Mouse (Mus musculus) G1E (cell line): ENCODE data around the gene Togaram2. TPM values are rescaled to one million over a fixed set of nuclear protein-coding genes. Genes with fewer than 3 reads are reported as not detected.

Source experiments
- ATAC-seq: 2 replicates; pipeline ENCODE4 v1.8.0; 2016; ENCODE audit warnings: mild to moderate bottlenecking; ENCODE audit not compliant: insufficient number of reproducible peaks, poor library complexity, low FRiP score, severe bottlenecking; ENCODE audit errors: extremely low read depth
- DNase-seq: peaks from one replicate; pipeline ENCODE4 v3.0.0; 2012; ENCODE audit warnings: low spot score
- H3K27me3 ChIP-seq: 2 replicates; pipeline ENCODE4 v1.6.1; 2012; ENCODE audit warnings: mild to moderate bottlenecking, low read length, inconsistent platforms; ENCODE audit not compliant: insufficient read depth
- H3K36me3 ChIP-seq: replicated peaks from 2 replicates; pipeline ENCODE3; 2012; ENCODE audit warnings: mild to moderate bottlenecking, inconsistent platforms
- H3K4me1 ChIP-seq: 2 replicates; pipeline ENCODE4 v1.6.1; 2012; ENCODE audit warnings: low read depth, low read length, inconsistent platforms, mixed read lengths; ENCODE audit not compliant: insufficient read depth
- H3K4me3 ChIP-seq: 2 replicates; pipeline ENCODE4 v1.5.1; 2012; ENCODE audit warnings: low read depth, mild to moderate bottlenecking, inconsistent platforms, low read length, moderate library complexity, mixed read lengths
- H3K9me3 ChIP-seq: replicated peaks from 2 replicates; pipeline ENCODE4 v1.6.1; 2012; ENCODE audit warnings: inconsistent platforms
- CTCF ChIP-seq: IDR thresholded peaks from 2 replicates; pipeline ENCODE4 v1.5.1; 2012; ENCODE audit warnings: low read depth, low read length, inconsistent platforms, mixed read lengths
- GATA1 ChIP-seq: IDR thresholded peaks from 2 replicates; pipeline ENCODE4 v1.6.1; 2012; ENCODE audit warnings: borderline replicate concordance, low read length, inconsistent platforms, mixed read lengths
- GATA2 ChIP-seq: IDR thresholded peaks from 2 replicates; pipeline ENCODE4 v1.6.1; 2012; ENCODE audit warnings: low read depth, low read length, inconsistent platforms, borderline replicate concordance
- POLR2AphosphoS5 ChIP-seq: IDR thresholded peaks from 2 replicates; pipeline ENCODE4 v1.6.1; 2012; ENCODE audit warnings: low read depth, low read length, inconsistent platforms; ENCODE audit not compliant: insufficient replicate concordance
- TAL1 ChIP-seq: conservative IDR thresholded peaks from 2 replicates; pipeline ENCODE4 v1.6.1; 2012; ENCODE audit warnings: low read depth, low read length, inconsistent platforms, mixed read lengths
- polyA plus RNA-seq: library from polyadenylated mRNA; stranded (reverse); fragments of >175 nt; gene quantifications from 2 replicates; pipeline ENCODE4 v1.2.3, GENCODE M21; 2012
- total RNA-seq, 2 experiments: library from RNA; stranded (forward) in 1 of 2; stranded (reverse) in 1 of 2; fragments of 200-1000 nt in 1 of 2; fragments of >200 nt in 1 of 2; fragmentation: Nextera tagmentation in 1 of 2; gene quantifications; 2 replicates each; pipeline ENCODE4 v1.2.3; 2014 to 2017

The Togaram2 gene
- total and polyA plus RNA-seq, 3 experiments = 0.05 TPM; not detected in 2

GRCm38 (mm10) chr17:71660390-71660789, 12.7 kb upstream of the Togaram2 start:
- peaks cover 27% of the 10 kb centered on the region for H3K4me1 ChIP-seq
- H3K4me3 ChIP-seq = no peak overlapping the region
- DNase-seq (no peak), ATAC-seq (no peak)
- TF ChIP-seq GATA1 (no peak), CTCF (no peak), GATA2 (no peak), POLR2AphosphoS5 (no peak), TAL1 (no peak)
- no peaks in the 10 kb centered on the region for H3K9me3 ChIP-seq
- peaks cover 46% of the 10 kb centered on the region for H3K36me3 ChIP-seq
- peaks cover 3% of the 10 kb centered on the region; the same call in 1 of the 2 replicates for H3K27me3 ChIP-seq

DNA sequence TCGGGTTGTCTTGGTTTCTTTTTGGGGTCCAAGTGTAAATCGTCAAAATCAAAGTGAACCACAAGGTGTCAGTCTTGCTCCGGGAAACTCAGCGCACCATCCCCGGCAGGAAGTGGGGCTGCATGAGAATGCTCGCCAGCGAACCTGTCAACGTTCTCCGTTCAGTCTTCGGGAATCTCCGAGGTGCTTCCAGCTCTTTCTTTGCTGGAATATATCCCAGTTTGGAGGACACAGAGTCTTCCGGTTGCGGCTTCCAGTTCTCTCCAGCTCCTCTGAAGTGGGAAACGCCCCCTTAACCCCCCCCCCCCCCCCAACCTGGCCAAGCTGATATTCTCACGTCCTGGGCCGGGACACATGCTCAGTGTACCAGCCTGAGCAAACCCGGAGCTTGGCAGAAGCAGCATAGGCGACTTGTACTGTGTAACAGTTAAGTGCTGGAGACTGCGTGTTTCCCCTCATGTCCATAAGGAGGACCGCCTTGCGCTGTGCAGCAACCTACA, 10.3 kb upstream of the Togaram2 start:
- ATAC-seq (peak; percentile 51; the same call in 1 of the 2 replicates), DNase-seq (peak; percentile 52)
- H3K4me3 ChIP-seq = peak overlapping the region; percentile 62; the same call in 1 of the 2 replicates
- H3K9me3 ChIP-seq = no peaks in the 10 kb centered on the region
- peak; percentile 9; the same call in 1 of the 2 replicates for TF ChIP-seq CTCF
- no peak for TF ChIP-seq TAL1
- TF ChIP-seq GATA2 = no peak
- no peak for TF ChIP-seq POLR2AphosphoS5
- peaks cover 22% of the 10 kb centered on the region for H3K36me3 ChIP-seq
- peaks cover 3% of the 10 kb centered on the region for H3K27me3 ChIP-seq
- H3K4me1 ChIP-seq = peaks cover 27% of the 10 kb centered on the region

DNA sequence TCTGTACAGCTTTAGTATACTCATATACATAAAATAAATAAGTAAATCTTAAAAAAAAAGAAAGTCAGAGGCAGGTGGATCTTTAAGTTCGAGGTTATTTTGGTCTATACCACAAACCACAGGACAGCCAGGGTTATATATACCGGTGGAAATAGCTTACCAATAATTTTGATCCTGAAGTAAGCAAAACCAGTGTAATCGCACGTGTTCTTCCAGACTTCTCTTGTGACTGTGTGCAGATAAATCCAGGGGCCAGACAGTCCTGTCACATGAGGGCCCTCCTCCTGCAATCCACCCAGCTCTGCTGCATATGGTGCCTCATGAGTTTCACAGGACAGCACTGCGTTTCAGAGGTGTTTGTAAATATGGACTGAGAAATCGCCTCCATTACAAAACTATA, 9.6 kb upstream of the Togaram2 start:
- Histone ChIP-seq H3K9me3 (no peaks in the 10 kb centered on the region), H3K36me3 (peaks cover 17% of the 10 kb centered on the region), H3K4me3 (no peak overlapping the region), H3K27me3 (peaks cover 3% of the 10 kb centered on the region), H3K4me1 (peaks cover 27% of the 10 kb centered on the region)
- DNase-seq = no peak
- no peak for TF ChIP-seq CTCF
- no peak for TF ChIP-seq GATA1
- no peak for TF ChIP-seq TAL1
- TF ChIP-seq GATA2 = no peak
- no peak for TF ChIP-seq POLR2AphosphoS5
- ATAC-seq = no peak

GRCm38 (mm10) chr17:71664172-71664571, 8.9 kb upstream of the Togaram2 start:
- H3K4me1 ChIP-seq = peaks cover 27% of the 10 kb centered on the region
- H3K36me3 ChIP-seq = peaks cover 11% of the 10 kb centered on the region
- H3K9me3 ChIP-seq = no peaks in the 10 kb centered on the region
- no peak overlapping the region for H3K4me3 ChIP-seq
- TF ChIP-seq POLR2AphosphoS5 = no peak
- no peak for TF ChIP-seq GATA1
- no peak for TF ChIP-seq CTCF
- TF ChIP-seq TAL1 = no peak
- no peak for TF ChIP-seq GATA2
- ATAC-seq (no peak), DNase-seq (no peak)
- peaks cover 9% of the 10 kb centered on the region for H3K27me3 ChIP-seq

DNA sequence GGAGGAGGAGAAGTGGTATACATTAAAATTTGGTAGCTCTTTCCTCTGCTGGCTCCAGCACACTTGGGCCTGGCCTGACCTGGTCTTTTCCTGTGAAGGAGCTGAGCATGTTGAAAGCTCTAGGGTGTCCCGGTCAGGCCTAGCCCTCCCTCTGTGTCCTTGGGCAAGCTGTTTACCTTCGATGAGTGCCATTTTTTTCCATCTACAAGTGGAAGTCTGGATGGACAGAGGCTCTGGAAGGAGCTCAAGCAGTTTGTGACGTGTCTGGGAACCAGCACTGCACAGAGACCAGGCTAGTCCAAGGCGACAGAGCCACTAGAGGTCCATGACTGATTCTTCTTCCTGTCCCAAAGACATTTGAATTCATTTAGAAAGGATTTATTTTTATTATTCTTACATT, 7.9 kb upstream of the Togaram2 start:
- Histone ChIP-seq H3K4me1 (peaks cover 27% of the 10 kb centered on the region), H3K4me3 (no peak overlapping the region), H3K9me3 (no peaks in the 10 kb centered on the region), H3K27me3 (peaks cover 9% of the 10 kb centered on the region), H3K36me3 (peaks cover 2% of the 10 kb centered on the region)
- TF ChIP-seq GATA1 = no peak
- no peak for TF ChIP-seq CTCF
- no peak for TF ChIP-seq TAL1
- no peak for TF ChIP-seq POLR2AphosphoS5
- no peak for TF ChIP-seq GATA2
- DNase-seq (no peak), ATAC-seq (no peak)

DNA sequence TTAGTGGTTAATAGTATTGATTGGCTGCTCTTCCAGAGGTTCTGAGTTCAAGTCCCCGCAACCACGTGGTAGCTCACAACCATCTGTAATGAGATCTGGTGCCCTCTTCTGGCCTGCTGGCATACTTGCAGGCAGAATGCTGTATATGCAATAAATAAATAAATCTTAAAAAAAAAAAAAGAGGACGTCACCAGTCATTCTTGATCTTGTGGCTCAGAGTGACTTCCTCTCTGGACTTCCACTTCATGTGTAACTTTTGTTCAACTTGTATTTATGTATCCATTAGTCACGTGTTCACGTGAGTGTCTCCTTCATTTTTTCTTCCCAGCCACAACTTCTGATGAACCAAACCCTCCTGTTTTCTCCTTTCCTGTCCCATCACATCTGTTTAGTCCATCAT, 3.5 kb upstream of the Togaram2 start:
- Histone ChIP-seq H3K4me3 (no peak overlapping the region), H3K4me1 (no peaks in the 10 kb centered on the region; the same call in 1 of the 2 replicates), H3K27me3 (peaks cover 12% of the 10 kb centered on the region), H3K36me3 (no peaks in the 10 kb centered on the region), H3K9me3 (no peaks in the 10 kb centered on the region)
- no peak for ATAC-seq
- TF ChIP-seq GATA1 (no peak), GATA2 (no peak), CTCF (no peak)
- DNase-seq = no peak
